In genomic region chr10:92314606-92315005, GRCm38 (mm10) we compare ENCODE assay signal across 24 mouse cellular contexts.
A peak's percentile ranks its signal among the peaks of the same experiment; 100 is the strongest.
DNase-seq lines count a peak whose midpoint lies in the region; ATAC-seq and TF ChIP-seq lines count a peak whose summit lies in the region.
"Had no signal": no experiment of that assay in that cellular context is flagged by ENCODE, and none has a peak within 500 bp of the region (broad histone marks: within the 10 kb centered on the region; RNA-seq: fewer than 3 reads in every experiment).

No protein-coding gene starts in this region.

- H3K36me3 ChIP-seq in forebrain, embryonic 12.5 days (replicated peaks): no peaks in the 10 kb centered on the region
- no peaks in the 10 kb centered on the region for H3K36me3 ChIP-seq in forebrain, embryonic 11.5 days (ENCODE audit: control insufficient read depth, insufficient read depth, low read length)
- H3K36me3 ChIP-seq in midbrain, embryonic 10.5 days: no peaks in the 10 kb centered on the region
- H3K36me3 ChIP-seq in midbrain, embryonic 15.5 days (replicated peaks): no peaks in the 10 kb centered on the region
- no peaks in the 10 kb centered on the region for H3K36me3 ChIP-seq in hindbrain, embryonic 15.5 days
- no peaks in the 10 kb centered on the region for H3K36me3 ChIP-seq in midbrain, postnatal 0 days (ENCODE audit: insufficient read depth, low read length)
- H3K36me3 ChIP-seq: embryonic facial prominence, embryonic 13.5 days; heart, embryonic 10.5 days; intestine, embryonic 15.5 days; limb, embryonic 13.5 days; liver, embryonic 12.5 days; stomach, embryonic 15.5 days had no signal

- H3K4me3 ChIP-seq in forebrain, embryonic 12.5 days (replicated peaks): no peak overlapping the region
- H3K4me3 ChIP-seq in forebrain, embryonic 11.5 days (ENCODE audit: low read depth, low read length): no peak overlapping the region
- H3K4me3 ChIP-seq in midbrain, embryonic 10.5 days: no peak overlapping the region
- H3K4me3 ChIP-seq in midbrain, embryonic 15.5 days: no peak overlapping the region
- no peak overlapping the region for H3K4me3 ChIP-seq in hindbrain, embryonic 15.5 days
- no peak overlapping the region for H3K4me3 ChIP-seq in midbrain, postnatal 0 days (ENCODE audit: low read depth, low read length)
- H3K4me3 ChIP-seq: embryonic facial prominence, embryonic 13.5 days; heart, embryonic 10.5 days; intestine, embryonic 15.5 days; layer of hippocampus, adult 2 months; limb, embryonic 13.5 days; liver, embryonic 12.5 days; stomach, embryonic 15.5 days had no signal

- no peaks in the 10 kb centered on the region for H3K27me3 ChIP-seq in forebrain, embryonic 12.5 days
- no peaks in the 10 kb centered on the region for H3K27me3 ChIP-seq in forebrain, embryonic 11.5 days (ENCODE audit: control insufficient read depth, insufficient read depth, low read length)
- H3K27me3 ChIP-seq in midbrain, embryonic 10.5 days (ENCODE audit: low read depth, poor library complexity, severe bottlenecking): 0 out of 2 replicates have a peak, but pooled peaks cover 4% of the 10 kb centered on the region
- no peaks in the 10 kb centered on the region for H3K27me3 ChIP-seq in midbrain, embryonic 15.5 days (replicated peaks)
- no peaks in the 10 kb centered on the region for H3K27me3 ChIP-seq in hindbrain, embryonic 15.5 days
- no peaks in the 10 kb centered on the region for H3K27me3 ChIP-seq in midbrain, postnatal 0 days (ENCODE audit: insufficient read depth, low read length)
- H3K27me3 ChIP-seq: embryonic facial prominence, embryonic 13.5 days; intestine, embryonic 15.5 days; limb, embryonic 13.5 days; liver, embryonic 12.5 days; stomach, embryonic 15.5 days had no signal

- H3K4me1 ChIP-seq in forebrain, embryonic 12.5 days: peaks cover 9% of the 10 kb centered on the region; the same call in 1 of the 2 replicates
- H3K4me1 ChIP-seq in forebrain, embryonic 11.5 days (replicated peaks; ENCODE audit: control insufficient read depth, insufficient read depth, low read length): 0 out of 2 replicates have a peak, but pooled peaks cover 3% of the 10 kb centered on the region
- peaks cover 8% of the 10 kb centered on the region for H3K4me1 ChIP-seq in midbrain, embryonic 10.5 days
- peaks cover 3% of the 10 kb centered on the region; the same call in 1 of the 2 replicates for H3K4me1 ChIP-seq in midbrain, embryonic 15.5 days
- 0 out of 2 replicates have a peak, but pooled peaks cover 2% of the 10 kb centered on the region for H3K4me1 ChIP-seq in hindbrain, embryonic 15.5 days (replicated peaks)
- no peaks in the 10 kb centered on the region for H3K4me1 ChIP-seq in midbrain, postnatal 0 days (ENCODE audit: insufficient read depth, low read length)
- H3K4me1 ChIP-seq: embryonic facial prominence, embryonic 13.5 days; heart, embryonic 10.5 days; intestine, embryonic 15.5 days; limb, embryonic 13.5 days; liver, embryonic 12.5 days; stomach, embryonic 15.5 days had no signal

- ATAC-seq in forebrain, embryonic 12.5 days (ENCODE audit: low FRiP score): peak; percentile 46; the same call in 1 of the 2 replicates
- ATAC-seq in forebrain, embryonic 11.5 days (replicated peaks; ENCODE audit: low FRiP score): no peak
- no peak for ATAC-seq in midbrain, embryonic 15.5 days (replicated peaks)
- peak; percentile 56; the same call in 1 of the 2 replicates for ATAC-seq in hindbrain, embryonic 15.5 days (ENCODE audit: low FRiP score, low read depth)
- no peak for ATAC-seq in midbrain, postnatal 0 days (ENCODE audit: low FRiP score)
- ATAC-seq: intestine, embryonic 15.5 days; liver, embryonic 12.5 days had no signal

- H3K9me3 ChIP-seq in forebrain, embryonic 12.5 days: no peaks in the 10 kb centered on the region
- H3K9me3 ChIP-seq in forebrain, embryonic 11.5 days (ENCODE audit: control insufficient read depth, low read length): no peaks in the 10 kb centered on the region
- H3K9me3 ChIP-seq in midbrain, embryonic 10.5 days (replicated peaks): no peaks in the 10 kb centered on the region
- H3K9me3 ChIP-seq in midbrain, embryonic 15.5 days: no peaks in the 10 kb centered on the region
- no peaks in the 10 kb centered on the region for H3K9me3 ChIP-seq in hindbrain, embryonic 15.5 days
- no peaks in the 10 kb centered on the region for H3K9me3 ChIP-seq in midbrain, postnatal 0 days (ENCODE audit: low read length)
- H3K9me3 ChIP-seq: embryonic facial prominence, embryonic 13.5 days; heart, embryonic 10.5 days; intestine, embryonic 15.5 days; limb, embryonic 13.5 days; liver, embryonic 12.5 days; stomach, embryonic 15.5 days had no signal

- H3K4me2 ChIP-seq in forebrain, embryonic 12.5 days: no peak overlapping the region
- no peak overlapping the region for H3K4me2 ChIP-seq in forebrain, embryonic 11.5 days (ENCODE audit: low read depth, low read length, severe bottlenecking)
- H3K4me2 ChIP-seq in midbrain, embryonic 15.5 days: no peak overlapping the region
- no peak overlapping the region for H3K4me2 ChIP-seq in hindbrain, embryonic 15.5 days
- H3K4me2 ChIP-seq in midbrain, postnatal 0 days (ENCODE audit: low read depth, low read length, poor library complexity, severe bottlenecking): no peak overlapping the region
- H3K4me2 ChIP-seq: embryonic facial prominence, embryonic 13.5 days; intestine, embryonic 15.5 days; limb, embryonic 13.5 days; liver, embryonic 12.5 days; stomach, embryonic 15.5 days had no signal

- WGBS in forebrain, embryonic 12.5 days: 37% methylated on average over 3 of the region's 3 CpGs
- WGBS in forebrain, embryonic 11.5 days: 61% methylated on average over 3 of the region's 3 CpGs
- 47% methylated on average over 3 of the region's 3 CpGs for WGBS in midbrain, embryonic 10.5 days
- WGBS in midbrain, embryonic 15.5 days: 40% methylated on average over 3 of the region's 3 CpGs
- 36% methylated on average over 3 of the region's 3 CpGs for WGBS in hindbrain, embryonic 15.5 days
- 46% methylated on average over 3 of the region's 3 CpGs for WGBS in midbrain, postnatal 0 days

- TF ChIP-seq CTCF in midbrain, postnatal 0 days (IDR thresholded peaks at IDR 0.05): no peak

- no peak for DNase-seq in forebrain, embryonic 11.5 days (ENCODE audit: low spot score)
- DNase-seq in midbrain, embryonic 10.5 days (ENCODE audit: low spot score): no peak
- peak; percentile 64 for DNase-seq in midbrain, postnatal 0 days (ENCODE audit: low spot score)
- DNase-seq in adrenal gland, adult (ENCODE audit: inconsistent age in 2 of 2, low spot score in 1 of 2): no peak
- no peak for DNase-seq in urinary bladder, postnatal 10 days (ENCODE audit: low spot score)
- DNase-seq: adrenal gland, postnatal 36 days; cerebellum, adult 18-20 months; cerebellum, postnatal 25 days; heart, postnatal 4 days; kidney, adult 8-10 months; kidney, postnatal 14 days; lung, adult 18-20 months; lung, postnatal 10 days; thymus, postnatal 25 days had no signal

- H3K27ac ChIP-seq in forebrain, embryonic 12.5 days: peak overlapping the region; percentile 42; the same call in 1 of the 2 replicates
- H3K27ac ChIP-seq in forebrain, embryonic 11.5 days (ENCODE audit: low read depth, low read length): no peak overlapping the region
- H3K27ac ChIP-seq in midbrain, embryonic 10.5 days (replicated peaks): peak overlapping the region; percentile 57
- no peak overlapping the region for H3K27ac ChIP-seq in midbrain, embryonic 15.5 days
- H3K27ac ChIP-seq in hindbrain, embryonic 15.5 days (replicated peaks): no peak overlapping the region
- no peak overlapping the region for H3K27ac ChIP-seq in midbrain, postnatal 0 days (ENCODE audit: low read depth, low read length)
- H3K27ac ChIP-seq: embryonic facial prominence, embryonic 13.5 days; heart, embryonic 10.5 days; intestine, embryonic 15.5 days; layer of hippocampus, adult 2 months; limb, embryonic 13.5 days; liver, embryonic 12.5 days; stomach, embryonic 15.5 days had no signal

- no peak overlapping the region for H3K9ac ChIP-seq in forebrain, embryonic 12.5 days
- no peak overlapping the region for H3K9ac ChIP-seq in forebrain, embryonic 11.5 days (ENCODE audit: low read length)
- no peak overlapping the region for H3K9ac ChIP-seq in midbrain, embryonic 15.5 days
- no peak overlapping the region for H3K9ac ChIP-seq in hindbrain, embryonic 15.5 days
- H3K9ac ChIP-seq in midbrain, postnatal 0 days (replicated peaks; ENCODE audit: low read length, poor library complexity, severe bottlenecking): no peak overlapping the region
- H3K9ac ChIP-seq: embryonic facial prominence, embryonic 13.5 days; intestine, embryonic 15.5 days; limb, embryonic 13.5 days; liver, embryonic 12.5 days; stomach, embryonic 15.5 days had no signal

Comparison
In these comparisons a context has a peak if more than half of its experiments do, and no peak if none do; other contexts are left out.
1. ATAC-seq: peak in forebrain, embryonic 12.5 days (single experiment) and hindbrain, embryonic 15.5 days (single experiment); none in forebrain, embryonic 11.5 days (single experiment), midbrain, embryonic 15.5 days (single experiment) and midbrain, postnatal 0 days (single experiment).
2. H3K27ac ChIP-seq: peak in forebrain, embryonic 12.5 days (single experiment) and midbrain, embryonic 10.5 days (single experiment); none in forebrain, embryonic 11.5 days (single experiment), midbrain, embryonic 15.5 days (single experiment), hindbrain, embryonic 15.5 days (single experiment) and midbrain, postnatal 0 days (single experiment).